Mouse (Mus musculus) thymus, adult 2 months (tissue): Measurements from ENCODE around the gene Hpd.

ENCODE experiments used
- CTCF ChIP-seq: fragments of 200-500 bp; IDR thresholded peaks from 2 replicates; pipeline ENCODE4 v1.5.1; 2012; ENCODE audit warnings: mild to moderate bottlenecking, control low read depth, low read length, moderate library complexity, borderline replicate concordance; ENCODE audit not compliant: control insufficient read depth, poor library complexity, insufficient read depth; ENCODE audit errors: extremely low read depth
- POLR2A ChIP-seq: fragments of 200-500 bp; IDR thresholded peaks from 2 replicates; pipeline ENCODE4 v1.6.1; 2012; ENCODE audit warnings: mild to moderate bottlenecking, low read length, control low read depth, moderate library complexity; ENCODE audit not compliant: control insufficient read depth, poor library complexity, insufficient read depth; ENCODE audit errors: extremely low read depth

GRCm38 (mm10) chr5:123201523-123201892 is 19.0 kb upstream of the Hpd start:
- TF ChIP-seq POLR2A (no peak), CTCF (no peak)
